Mouse (Mus musculus) lung, adult 2 months (tissue): ENCODE data around the gene Col9a1. TPM values are rescaled to one million over a fixed set of nuclear protein-coding genes. Genes with fewer than 3 reads are reported as not detected.

Source experiments
- DNase-seq: peaks from one replicate; pipeline ENCODE4 v3.0.0; 2022
- H3K4me1 ChIP-seq: fragments of 200-500 bp; 2 replicates; pipeline ENCODE4 v1.6.1; 2011; ENCODE audit warnings: low read length; ENCODE audit not compliant: control insufficient read depth, insufficient read depth
- H3K4me3 ChIP-seq: fragments of 200-500 bp; replicated peaks from 2 replicates; pipeline ENCODE3; 2011; ENCODE audit warnings: low read depth, mild to moderate bottlenecking, control low read depth, low read length; ENCODE audit errors: extremely low read depth
- CTCF ChIP-seq: fragments of 200-500 bp; IDR thresholded peaks from 2 replicates; pipeline ENCODE4 v1.5.1; 2011; ENCODE audit warnings: mild to moderate bottlenecking, low read length, control low read depth; ENCODE audit not compliant: insufficient read depth
- POLR2A ChIP-seq: fragments of 200-500 bp; IDR thresholded peaks from 2 replicates; pipeline ENCODE4 v1.6.1; 2011; ENCODE audit warnings: low read depth, mild to moderate bottlenecking, control low read depth, low read length, borderline replicate concordance; ENCODE audit errors: extremely low read depth
- WGBS: fragments of 180-500 bp; shearing (Covaris S2); methylation state at CpG from one replicate; pipeline ENCODE4 v1.1.7; 2018; 5-methylcytosine and 5-hydroxymethylcytosine counted together
- polyA plus RNA-seq: library from polyadenylated mRNA; depleted of rRNA; stranded (reverse); fragments of >200 nt; gene quantifications from 2 replicates; pipeline ENCODE4 v1.2.3, GENCODE M21; 2012

Gene Col9a1
- polyA plus RNA-seq, 1 experiment = 0.07 TPM

GRCm38 (mm10) chr1:24171898-24172297 lies 5.5 kb upstream of the Col9a1 start:
- DNase-seq = no peak
- TF ChIP-seq CTCF (no peak), POLR2A (no peak)
- Histone ChIP-seq H3K4me1 (no peaks in the 10 kb centered on the region), H3K4me3 (no peak overlapping the region)
- WGBS = 58% methylated on average over 1 of the region's 1 CpGs

GRCm38 (mm10) chr1:24172656-24173055 lies 4.8 kb upstream of the Col9a1 start:
- Histone ChIP-seq H3K4me1 (no peaks in the 10 kb centered on the region), H3K4me3 (no peak overlapping the region)
- TF ChIP-seq POLR2A (no peak), CTCF (no peak)
- DNase-seq = no peak
- 56% methylated on average over 3 of the region's 3 CpGs for WGBS

GRCm38 (mm10) chr1:24175761-24176160 lies 1.6 kb upstream of the Col9a1 start:
- no peak overlapping the region for H3K4me3 ChIP-seq
- no peak for DNase-seq
- no peak for TF ChIP-seq POLR2A
- no peak for TF ChIP-seq CTCF
- WGBS = 64% methylated on average over 3 of the region's 3 CpGs
- no peaks in the 10 kb centered on the region for H3K4me1 ChIP-seq

GRCm38 (mm10) chr1:24179856-24180255 lies 2.4 kb downstream of the Col9a1 start:
- DNase-seq = no peak
- H3K4me1 ChIP-seq = no peaks in the 10 kb centered on the region
- no peak overlapping the region for H3K4me3 ChIP-seq
- 68% methylated on average over 2 of the region's 2 CpGs for WGBS
- TF ChIP-seq POLR2A = no peak
- TF ChIP-seq CTCF = no peak

- DNase-seq = no peak
- no peak for TF ChIP-seq CTCF
- TF ChIP-seq POLR2A = no peak
- no peak overlapping the region for H3K4me3 ChIP-seq
- 84% methylated on average over 11 of the region's 11 CpGs for WGBS
- H3K4me1 ChIP-seq = no peaks in the 10 kb centered on the region
Measured at GRCm38 (mm10) chr1:24184981-24185380, 7.6 kb downstream of the Col9a1 start.

GRCm38 (mm10) chr1:24186964-24187363 lies 9.6 kb downstream of the Col9a1 start:
- WGBS = 46% methylated on average over 11 of the region's 11 CpGs
- Histone ChIP-seq H3K4me1 (no peaks in the 10 kb centered on the region), H3K4me3 (no peak overlapping the region)
- TF ChIP-seq CTCF (no peak), POLR2A (no peak)
- peak; percentile 14 for DNase-seq

- DNase-seq = no peak
- no peak overlapping the region for H3K4me3 ChIP-seq
- WGBS = 93% methylated on average over 4 of the region's 4 CpGs
- TF ChIP-seq POLR2A (no peak), CTCF (no peak)
- no peaks in the 10 kb centered on the region for H3K4me1 ChIP-seq
Measured at GRCm38 (mm10) chr1:24191668-24192067, 14.3 kb downstream of the Col9a1 start.

GRCm38 (mm10) chr1:24194111-24194510 lies 16.7 kb downstream of the Col9a1 start:
- Histone ChIP-seq H3K4me1 (no peaks in the 10 kb centered on the region), H3K4me3 (no peak overlapping the region)
- WGBS = 29% methylated on average over 4 of the region's 4 CpGs
- TF ChIP-seq POLR2A (no peak), CTCF (no peak)
- no peak for DNase-seq

- no peak overlapping the region for H3K4me3 ChIP-seq
- TF ChIP-seq POLR2A (no peak), CTCF (no peak)
- no peak for DNase-seq
- WGBS = 36% methylated on average over 12 of the region's 12 CpGs
- no peaks in the 10 kb centered on the region for H3K4me1 ChIP-seq
Measured at GRCm38 (mm10) chr1:24195070-24195840, 17.8 kb downstream of the Col9a1 start.

GRCm38 (mm10) chr1:24195951-24196517 lies 18.6 kb downstream of the Col9a1 start:
- no peak for TF ChIP-seq CTCF
- TF ChIP-seq POLR2A = no peak
- 46% methylated on average over 3 of the region's 3 CpGs for WGBS
- DNase-seq = no peak
- Histone ChIP-seq H3K4me1 (no peaks in the 10 kb centered on the region), H3K4me3 (no peak overlapping the region)
